Mouse (Mus musculus) lung, adult 2 months (tissue): ENCODE results near the gene Dbnl.

Experiments used
- CTCF ChIP-seq: fragments of 200-500 bp; IDR thresholded peaks from 2 replicates; pipeline ENCODE4 v1.5.1; 2011; ENCODE audit warnings: mild to moderate bottlenecking, low read length, control low read depth; ENCODE audit not compliant: insufficient read depth
- POLR2A ChIP-seq: fragments of 200-500 bp; IDR thresholded peaks from 2 replicates; pipeline ENCODE4 v1.6.1; 2011; ENCODE audit warnings: low read depth, mild to moderate bottlenecking, control low read depth, low read length, borderline replicate concordance; ENCODE audit errors: extremely low read depth

DNA sequence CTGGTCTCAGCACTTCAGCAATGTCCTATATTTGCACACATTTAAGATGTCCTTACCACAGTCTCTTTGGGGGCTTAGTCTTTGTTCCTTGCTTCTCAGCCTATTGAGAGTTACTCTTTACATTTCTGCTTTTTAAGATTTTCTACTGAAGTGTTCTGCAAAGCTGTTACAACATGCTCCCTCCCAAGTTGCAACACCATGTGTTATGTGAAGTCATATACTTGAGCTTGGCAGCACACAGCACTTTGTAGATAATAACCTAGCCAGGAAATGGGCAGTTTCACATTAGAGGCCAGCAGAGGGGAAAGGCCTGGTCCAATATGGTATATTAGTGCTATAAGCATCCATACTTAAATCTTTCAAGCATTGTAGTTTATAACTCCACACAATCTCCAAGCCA lies 2.6 kb upstream of the Dbnl start:
- TF ChIP-seq CTCF (no peak), POLR2A (no peak)
